Mouse (Mus musculus) neural tube, embryonic 15.5 days (tissue): ENCODE measurements around the gene Krtap29-1. TPM values are rescaled to one million over a fixed set of nuclear protein-coding genes. Genes with fewer than 3 reads are reported as not detected.

ENCODE experiments used
- ATAC-seq: fragments of 200-750 bp; cut with Nextera tagmentation; 2 replicates; pipeline ENCODE4 v1.8.0; 2017; ENCODE audit warnings: mild to moderate bottlenecking, moderate TSS enrichment, moderate library complexity; ENCODE audit not compliant: low FRiP score
- H3K27ac ChIP-seq: fragments of 300-500 bp; sonication (generic); replicated peaks from 2 replicates; pipeline ENCODE4 v1.5.1; 2015; ENCODE audit warnings: mild to moderate bottlenecking, inconsistent platforms
- H3K27me3 ChIP-seq: fragments of 300-500 bp; sonication (generic); replicated peaks from 2 replicates; pipeline ENCODE4 v1.6.1; 2015; ENCODE audit warnings: inconsistent platforms
- H3K36me3 ChIP-seq: fragments of 300-500 bp; sonication (generic); 2 replicates; pipeline ENCODE4 v1.6.1; 2015; ENCODE audit warnings: inconsistent platforms
- H3K4me1 ChIP-seq: fragments of 300-500 bp; sonication (generic); 2 replicates; pipeline ENCODE4 v1.6.1; 2015; ENCODE audit warnings: inconsistent platforms
- H3K4me2 ChIP-seq: fragments of 300-500 bp; sonication (generic); 2 replicates; pipeline ENCODE4 v1.6.1; 2015; ENCODE audit warnings: inconsistent platforms, mild to moderate bottlenecking, moderate library complexity
- H3K4me3 ChIP-seq: fragments of 300-500 bp; sonication (generic); replicated peaks from 2 replicates; pipeline ENCODE4 v1.5.1; 2015; ENCODE audit warnings: mild to moderate bottlenecking, inconsistent platforms
- H3K9ac ChIP-seq: fragments of 300-500 bp; sonication (generic); replicated peaks from 2 replicates; pipeline ENCODE4 v1.6.1; 2015; ENCODE audit warnings: mild to moderate bottlenecking, inconsistent platforms
- H3K9me3 ChIP-seq: fragments of 300-500 bp; sonication (generic); replicated peaks from 2 replicates; pipeline ENCODE4 v1.6.1; 2016; ENCODE audit warnings: inconsistent platforms
- WGBS: fragments of 180-500 bp; shearing (Covaris S2); methylation state at CpG from one replicate; pipeline ENCODE4 v1.1.7; 2015; ENCODE audit warnings: mixed read lengths; 5-methylcytosine and 5-hydroxymethylcytosine counted together
- polyA plus RNA-seq: library from polyadenylated mRNA; unstranded; fragments of >200 nt; fragmentation: Nextera tagmentation; extraction: Ambion mirVana; gene quantifications from 2 replicates; pipeline ENCODE4 v1.2.1, GENCODE M21; 2015

Krtap29-1 gene
- polyA plus RNA-seq, 1 experiment from 2014 or later: not detected

GRCm38 (mm10) chr11:99993620-99994383, 14.9 kb upstream of the Krtap29-1 start, which contains the start of gene Krtap17-1:
Gene Krtap17-1, minus strand, starts transcription at chr11:99993994.
- Histone ChIP-seq H3K4me2 (peak within 1 kb of the TSS; percentile 48), H3K9ac (no peak within 1 kb of the TSS), H3K27ac (peak within 1 kb of the TSS; percentile 13; the same call in 1 of the 2 replicates), H3K36me3 (no peaks in the 10 kb centered on the region), H3K27me3 (peaks cover 11% of the 10 kb centered on the region; the same call in 1 of the 2 replicates), H3K4me3 (peak within 1 kb of the TSS; percentile 20), H3K9me3 (no peaks in the 10 kb centered on the region), H3K4me1 (peaks cover 12% of the 10 kb centered on the region)
- ATAC-seq: peak; percentile 53; the same call in 1 of the 2 replicates
- WGBS: 26% methylated on average over 26 of the region's 26 CpGs

GRCm38 (mm10) chr11:99990571-99990970, 11.7 kb upstream of the Krtap29-1 start:
- Histone ChIP-seq H3K4me1 (peaks cover 21% of the 10 kb centered on the region), H3K9ac (no peak overlapping the region), H3K27me3 (peaks cover 8% of the 10 kb centered on the region; the same call in 1 of the 2 replicates), H3K4me3 (no peak overlapping the region), H3K9me3 (no peaks in the 10 kb centered on the region), H3K27ac (no peak overlapping the region), H3K36me3 (no peaks in the 10 kb centered on the region), H3K4me2 (no peak overlapping the region)
- ATAC-seq: no peak
- WGBS: 61% methylated on average over 3 of the region's 3 CpGs

- H3K4me1 ChIP-seq: peaks cover 21% of the 10 kb centered on the region
- peaks cover 8% of the 10 kb centered on the region; the same call in 1 of the 2 replicates for H3K27me3 ChIP-seq
- no peak overlapping the region for H3K4me3 ChIP-seq
- ATAC-seq: no peak
- no peak overlapping the region for H3K27ac ChIP-seq
- H3K9ac ChIP-seq: no peak overlapping the region
- WGBS: 88% methylated on average over 6 of the region's 6 CpGs
- H3K36me3 ChIP-seq: no peaks in the 10 kb centered on the region
- no peak overlapping the region for H3K4me2 ChIP-seq
- H3K9me3 ChIP-seq: no peaks in the 10 kb centered on the region
Observed at GRCm38 (mm10) chr11:99989881-99990405, 11.1 kb upstream of the Krtap29-1 start.

GRCm38 (mm10) chr11:99988530-99988929, 9.7 kb upstream of the Krtap29-1 start:
- no peaks in the 10 kb centered on the region for H3K36me3 ChIP-seq
- H3K4me3 ChIP-seq: no peak overlapping the region
- ATAC-seq: no peak
- H3K4me1 ChIP-seq: peaks cover 12% of the 10 kb centered on the region; the same call in 1 of the 2 replicates
- no peaks in the 10 kb centered on the region for H3K9me3 ChIP-seq
- no peak overlapping the region for H3K4me2 ChIP-seq
- peaks cover 8% of the 10 kb centered on the region; the same call in 1 of the 2 replicates for H3K27me3 ChIP-seq
- WGBS: 97% methylated on average over 3 of the region's 3 CpGs
- H3K9ac ChIP-seq: no peak overlapping the region
- no peak overlapping the region for H3K27ac ChIP-seq

- H3K9me3 ChIP-seq: no peaks in the 10 kb centered on the region
- H3K27ac ChIP-seq: peak within 1 kb of the TSS; percentile 79
- H3K9ac ChIP-seq: no peak within 1 kb of the TSS
- no peak within 1 kb of the TSS for H3K4me3 ChIP-seq
- 61% methylated on average over 8 of the region's 8 CpGs for WGBS
- no peaks in the 10 kb centered on the region for H3K36me3 ChIP-seq
- H3K27me3 ChIP-seq: no peaks in the 10 kb centered on the region
- H3K4me2 ChIP-seq: peak within 1 kb of the TSS; percentile 17; the same call in 1 of the 2 replicates
- ATAC-seq: peak; percentile 53
- 0 out of 2 replicates have a peak, but pooled peaks cover 9% of the 10 kb centered on the region for H3K4me1 ChIP-seq
Observed at GRCm38 (mm10) chr11:99986180-99986647, 7.4 kb upstream of the Krtap29-1 start, which contains the start of gene Krtap16-1. Gene Krtap16-1, minus strand, starts transcription at chr11:99986597.

- H3K27ac ChIP-seq: peak overlapping the region; percentile 79
- no peaks in the 10 kb centered on the region for H3K27me3 ChIP-seq
- H3K4me1 ChIP-seq: 0 out of 2 replicates have a peak, but pooled peaks cover 9% of the 10 kb centered on the region
- no peaks in the 10 kb centered on the region for H3K9me3 ChIP-seq
- WGBS: 65% methylated on average over 20 of the region's 20 CpGs
- ATAC-seq: peak; percentile 92
- no peak overlapping the region for H3K4me3 ChIP-seq
- no peaks in the 10 kb centered on the region for H3K36me3 ChIP-seq
- peak overlapping the region; percentile 17; the same call in 1 of the 2 replicates for H3K4me2 ChIP-seq
- H3K9ac ChIP-seq: no peak overlapping the region
Observed at GRCm38 (mm10) chr11:99985291-99986092, 6.6 kb upstream of the Krtap29-1 start.

GRCm38 (mm10) chr11:99983442-99983841, 4.6 kb upstream of the Krtap29-1 start:
- Histone ChIP-seq H3K4me2 (no peak overlapping the region), H3K27me3 (no peaks in the 10 kb centered on the region), H3K4me1 (0 out of 2 replicates have a peak, but pooled peaks cover 9% of the 10 kb centered on the region), H3K9ac (no peak overlapping the region), H3K27ac (no peak overlapping the region), H3K36me3 (no peaks in the 10 kb centered on the region), H3K9me3 (no peaks in the 10 kb centered on the region), H3K4me3 (no peak overlapping the region)
- no peak for ATAC-seq
- WGBS: 94% methylated on average over 1 of the region's 1 CpGs

- Histone ChIP-seq H3K9me3 (no peaks in the 10 kb centered on the region), H3K4me3 (no peak overlapping the region), H3K9ac (no peak overlapping the region), H3K4me2 (no peak overlapping the region), H3K4me1 (0 out of 2 replicates have a peak, but pooled peaks cover 9% of the 10 kb centered on the region), H3K27me3 (no peaks in the 10 kb centered on the region), H3K36me3 (no peaks in the 10 kb centered on the region), H3K27ac (no peak overlapping the region)
- 92% methylated on average over 9 of the region's 9 CpGs for WGBS
- no peak for ATAC-seq
Observed at GRCm38 (mm10) chr11:99982731-99983130, 3.9 kb upstream of the Krtap29-1 start.

- 62% methylated on average over 2 of the region's 2 CpGs for WGBS
- H3K27ac ChIP-seq: no peak overlapping the region
- H3K27me3 ChIP-seq: no peaks in the 10 kb centered on the region
- H3K9ac ChIP-seq: no peak overlapping the region
- no peaks in the 10 kb centered on the region for H3K4me1 ChIP-seq
- H3K9me3 ChIP-seq: no peaks in the 10 kb centered on the region
- no peaks in the 10 kb centered on the region for H3K36me3 ChIP-seq
- ATAC-seq: no peak
- no peak overlapping the region for H3K4me3 ChIP-seq
- no peak overlapping the region for H3K4me2 ChIP-seq
Observed at GRCm38 (mm10) chr11:99965961-99966360, 12.9 kb downstream of the Krtap29-1 start.

GRCm38 (mm10) chr11:99964213-99964612, 14.6 kb downstream of the Krtap29-1 start:
- ATAC-seq: no peak
- no peaks in the 10 kb centered on the region for H3K27me3 ChIP-seq
- no peaks in the 10 kb centered on the region for H3K9me3 ChIP-seq
- no peaks in the 10 kb centered on the region for H3K36me3 ChIP-seq
- H3K4me3 ChIP-seq: no peak overlapping the region
- H3K9ac ChIP-seq: no peak overlapping the region
- 47% methylated on average over 6 of the region's 6 CpGs for WGBS
- H3K4me1 ChIP-seq: no peaks in the 10 kb centered on the region
- H3K4me2 ChIP-seq: no peak overlapping the region
- H3K27ac ChIP-seq: no peak overlapping the region

- no peak within 1 kb of the TSS for H3K4me3 ChIP-seq
- H3K36me3 ChIP-seq: no peaks in the 10 kb centered on the region
- no peak within 1 kb of the TSS for H3K9ac ChIP-seq
- no peaks in the 10 kb centered on the region for H3K27me3 ChIP-seq
- H3K4me2 ChIP-seq: no peak within 1 kb of the TSS
- no peak for ATAC-seq
- H3K9me3 ChIP-seq: no peaks in the 10 kb centered on the region
- WGBS: 92% methylated on average over 2 of the region's 2 CpGs
- H3K4me1 ChIP-seq: no peaks in the 10 kb centered on the region
- H3K27ac ChIP-seq: no peak within 1 kb of the TSS
Observed at GRCm38 (mm10) chr11:99948175-99948574, 30.7 kb downstream of the Krtap29-1 start, which contains the start of gene Krtap9-5. Gene Krtap9-5, plus strand, starts transcription at chr11:99948475.
